Comparison of ENCODE assay signal across 8 mouse cellular contexts in the genomic region with DNA sequence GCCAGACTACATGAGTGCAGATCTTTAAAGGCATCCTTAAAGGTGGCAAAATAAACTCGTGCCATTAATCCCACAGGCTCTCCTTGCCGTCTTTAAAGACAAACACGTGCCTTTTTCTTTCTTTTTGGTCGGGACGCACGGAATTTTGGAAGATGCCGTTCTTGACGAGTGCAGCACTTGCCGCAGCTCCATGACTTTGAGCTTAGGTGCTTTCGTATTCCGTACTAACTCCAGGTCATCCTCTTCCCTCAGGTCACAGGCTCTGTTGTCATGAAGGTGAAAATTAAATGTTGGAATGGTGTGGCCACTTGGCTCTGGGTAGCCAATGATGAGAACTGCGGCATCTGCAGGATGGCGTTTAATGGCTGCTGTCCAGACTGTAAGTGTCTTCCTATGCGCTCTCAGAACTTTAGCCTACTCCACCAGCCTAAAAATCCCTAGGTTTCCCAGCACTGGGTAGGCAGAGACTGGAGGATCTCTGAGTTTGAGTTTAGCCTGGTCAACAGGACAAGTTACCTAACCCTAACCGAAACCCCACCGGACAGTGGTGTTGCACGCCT. TPM values are rescaled to one million over a fixed set of nuclear protein-coding genes. Genes with fewer than 3 reads are reported as not detected.
DNase-seq lines count a peak whose midpoint lies in the region; ATAC-seq and TF ChIP-seq lines count a peak whose summit lies in the region.

No protein-coding gene starts in this region.

- peak overlapping the region; percentile 87 for H3K9ac ChIP-seq in heart, embryonic 13.5 days
- H3K9ac ChIP-seq in heart, embryonic 16.5 days (ENCODE audit: low read length) = peak overlapping the region; percentile 75

- ATAC-seq in heart, embryonic 13.5 days (ENCODE audit: extremely low read depth, insufficient number of reproducible peaks, low FRiP score, low TSS enrichment) = no peak
- ATAC-seq in G1E (ENCODE audit: extremely low read depth, insufficient number of reproducible peaks, low FRiP score, poor library complexity, severe bottlenecking) = no peak
- ATAC-seq in heart, embryonic 16.5 days (replicated peaks; ENCODE audit: extremely low read depth, insufficient read depth, low FRiP score) = no peak

- no peaks in the 10 kb centered on the region for H3K9me3 ChIP-seq in heart, embryonic 13.5 days
- H3K9me3 ChIP-seq in G1E (replicated peaks) = no peaks in the 10 kb centered on the region
- no peaks in the 10 kb centered on the region for H3K9me3 ChIP-seq in heart, embryonic 16.5 days (replicated peaks; ENCODE audit: control insufficient read depth, low read length)
- no peaks in the 10 kb centered on the region for H3K9me3 ChIP-seq in midbrain, embryonic 10.5 days (replicated peaks)

- intact Hi-C loops in heart, postnatal 10 days (cut with DNase I) = loop anchor here (2.0 kb wide), 1 partner anchor 16 kb away; no protein-coding TSS in a partner anchor

- H3K36me3 ChIP-seq in heart, embryonic 13.5 days = peaks cover 76% of the 10 kb centered on the region
- peaks cover 77% of the 10 kb centered on the region for H3K36me3 ChIP-seq in G1E (replicated peaks)
- H3K36me3 ChIP-seq in heart, embryonic 16.5 days (ENCODE audit: control insufficient read depth, insufficient read depth) = peaks cover 39% of the 10 kb centered on the region
- peaks cover 77% of the 10 kb centered on the region for H3K36me3 ChIP-seq in midbrain, embryonic 10.5 days

- 46% methylated on average over 17 of the region's 17 CpGs for WGBS in heart, embryonic 13.5 days
- 47% methylated on average over 17 of the region's 17 CpGs for WGBS in heart, embryonic 16.5 days
- 51% methylated on average over 17 of the region's 17 CpGs for WGBS in midbrain, embryonic 10.5 days

- H3K4me3 ChIP-seq in heart, embryonic 13.5 days = peak overlapping the region; percentile 99
- H3K4me3 ChIP-seq in G1E (ENCODE audit: low read depth, low read length) = peak overlapping the region; percentile 95
- peak overlapping the region; percentile 91 for H3K4me3 ChIP-seq in heart, embryonic 16.5 days (ENCODE audit: low read length)
- peak overlapping the region; percentile 99 for H3K4me3 ChIP-seq in midbrain, embryonic 10.5 days

- H3K27me3 ChIP-seq in heart, embryonic 13.5 days (replicated peaks) = no peaks in the 10 kb centered on the region
- H3K27me3 ChIP-seq in G1E (ENCODE audit: insufficient read depth, low read length) = no peaks in the 10 kb centered on the region
- H3K27me3 ChIP-seq in heart, embryonic 16.5 days (ENCODE audit: control insufficient read depth, insufficient read depth, low read length) = no peaks in the 10 kb centered on the region
- no peaks in the 10 kb centered on the region for H3K27me3 ChIP-seq in midbrain, embryonic 10.5 days (ENCODE audit: low read depth, poor library complexity, severe bottlenecking)

- peak overlapping the region; percentile 93 for H3K27ac ChIP-seq in heart, embryonic 13.5 days (replicated peaks)
- peak overlapping the region; percentile 73; the same call in 1 of the 2 replicates for H3K27ac ChIP-seq in heart, embryonic 16.5 days (ENCODE audit: low read length)
- H3K27ac ChIP-seq in midbrain, embryonic 10.5 days (replicated peaks) = peak overlapping the region; percentile 99

- no peak for DNase-seq in heart, postnatal 10 days
- no peak for DNase-seq in G1E (ENCODE audit: low spot score)
- DNase-seq in midbrain, embryonic 10.5 days (ENCODE audit: low spot score) = no peak
- no peak for DNase-seq in right cerebral cortex, postnatal 4 days
- no peak for DNase-seq in thymus, postnatal 10 days (ENCODE audit: low spot score in 2 of 2)
- DNase-seq in spleen, postnatal 4 days (ENCODE audit: low spot score in 2 of 2) = no peak

- TF ChIP-seq CTCF in G1E (IDR thresholded peaks at IDR 0.05; ENCODE audit: low read depth, low read length) = no peak

- peak overlapping the region; percentile 85 for H3K4me2 ChIP-seq in heart, embryonic 13.5 days
- H3K4me2 ChIP-seq in heart, embryonic 16.5 days (ENCODE audit: low read depth, low read length) = peak overlapping the region; percentile 90

- peaks cover 32% of the 10 kb centered on the region for H3K4me1 ChIP-seq in heart, embryonic 13.5 days
- H3K4me1 ChIP-seq in G1E (ENCODE audit: insufficient read depth, low read depth, low read length) = peaks cover 72% of the 10 kb centered on the region
- peaks cover 17% of the 10 kb centered on the region for H3K4me1 ChIP-seq in heart, embryonic 16.5 days (ENCODE audit: control insufficient read depth, insufficient read depth, low read length)
- H3K4me1 ChIP-seq in midbrain, embryonic 10.5 days = peaks cover 37% of the 10 kb centered on the region

RNA-seq across cellular contexts. Expression of gene Anapc11, which starts 0.8 kb away (rescaled TPM):
- polyA plus RNA-seq in heart, embryonic 13.5 days (2015; fragmentation: Nextera tagmentation; extraction: Ambion mirVana) = 174 and 199 TPM in 2 replicates
- total RNA-seq in heart, postnatal 10 days (2021) = 100 to 1,000 TPM in 1 of 2 experiments, 10 to 100 TPM in 1; 95.1 to 105 TPM
- total RNA-seq in G1E (2014; fragmentation: Nextera tagmentation) (83.1 and 83.8 TPM in 2 replicates), G1E (2017) (62.3 and 69.3 TPM in 2 replicates)
- polyA plus RNA-seq in G1E (2012) = 176 and 212 TPM in 2 replicates
- polyA plus RNA-seq in heart, embryonic 16.5 days (2015; fragmentation: Nextera tagmentation; extraction: Ambion mirVana) = 179 and 193 TPM in 2 replicates
- polyA plus RNA-seq in midbrain, embryonic 10.5 days (2016; fragmentation: Nextera tagmentation; extraction: Ambion mirVana) = 216 and 231 TPM in 2 replicates

RNA-seq across cellular contexts. Expression of gene Alyref, which starts 0.9 kb away (rescaled TPM):
- 253 and 284 TPM in 2 replicates for polyA plus RNA-seq in heart, embryonic 13.5 days (2015; fragmentation: Nextera tagmentation; extraction: Ambion mirVana)
- total RNA-seq in heart, postnatal 10 days (2021) = 10 to 100 TPM; 86.1 to 88.3 TPM
- total RNA-seq in G1E (2014; fragmentation: Nextera tagmentation) = 89.8 and 122 TPM in 2 replicates
- 270 and 280 TPM in 2 replicates for total RNA-seq in G1E (2017)
- polyA plus RNA-seq in G1E (2012) = 505 and 623 TPM in 2 replicates
- polyA plus RNA-seq in heart, embryonic 16.5 days (2015; fragmentation: Nextera tagmentation; extraction: Ambion mirVana) = 223 and 229 TPM in 2 replicates
- 605 and 647 TPM in 2 replicates for polyA plus RNA-seq in midbrain, embryonic 10.5 days (2016; fragmentation: Nextera tagmentation; extraction: Ambion mirVana)

RNA-seq across cellular contexts. Expression of gene Npb, which starts 9.2 kb away (rescaled TPM):
- polyA plus RNA-seq in heart, embryonic 13.5 days (2015; fragmentation: Nextera tagmentation; extraction: Ambion mirVana) = 14.9 and 18.6 TPM in 2 replicates
- total RNA-seq in heart, postnatal 10 days (2021) = under 1 TPM; 0.55 to 0.98 TPM
- total RNA-seq in G1E (2014; fragmentation: Nextera tagmentation) = 1.9 and 2.6 TPM in 2 replicates
- 0.58 TPM in 1 of 2 replicates, not detected in the other for total RNA-seq in G1E (2017)
- polyA plus RNA-seq in G1E (2012) = 3.2 and 3.8 TPM in 2 replicates
- polyA plus RNA-seq in heart, embryonic 16.5 days (2015; fragmentation: Nextera tagmentation; extraction: Ambion mirVana) = 13.6 and 15.5 TPM in 2 replicates
- polyA plus RNA-seq in midbrain, embryonic 10.5 days (2016; fragmentation: Nextera tagmentation; extraction: Ambion mirVana) = 0.65 and 0.66 TPM in 2 replicates

RNA-seq across cellular contexts. Expression of gene Arhgdia, which starts 17.6 kb away (rescaled TPM):
- 435 and 436 TPM in 2 replicates for polyA plus RNA-seq in heart, embryonic 13.5 days (2015; fragmentation: Nextera tagmentation; extraction: Ambion mirVana)
- total RNA-seq in heart, postnatal 10 days (2021) = 100 to 1,000 TPM; 236 to 257 TPM
- total RNA-seq in G1E (2014; fragmentation: Nextera tagmentation) (354 and 381 TPM in 2 replicates), G1E (2017) (155 and 158 TPM in 2 replicates)
- 1,000 and 1,072 TPM in 2 replicates for polyA plus RNA-seq in G1E (2012)
- polyA plus RNA-seq in heart, embryonic 16.5 days (2015; fragmentation: Nextera tagmentation; extraction: Ambion mirVana) = 435 and 439 TPM in 2 replicates
- polyA plus RNA-seq in midbrain, embryonic 10.5 days (2016; fragmentation: Nextera tagmentation; extraction: Ambion mirVana) = 743 and 777 TPM in 2 replicates

RNA-seq across cellular contexts. Expression of gene Pcyt2, which starts 18.7 kb away (rescaled TPM):
- polyA plus RNA-seq in heart, embryonic 13.5 days (2015; fragmentation: Nextera tagmentation; extraction: Ambion mirVana) = 71.8 and 90.4 TPM in 2 replicates
- 10 to 100 TPM; 39.7 to 45.8 TPM for total RNA-seq in heart, postnatal 10 days (2021)
- 29.0 and 43.1 TPM in 2 replicates for total RNA-seq in G1E (2014; fragmentation: Nextera tagmentation)
- 102 and 119 TPM in 2 replicates for total RNA-seq in G1E (2017)
- 129 and 146 TPM in 2 replicates for polyA plus RNA-seq in G1E (2012)
- polyA plus RNA-seq in heart, embryonic 16.5 days (2015; fragmentation: Nextera tagmentation; extraction: Ambion mirVana) = 109 and 117 TPM in 2 replicates
- 140 and 151 TPM in 2 replicates for polyA plus RNA-seq in midbrain, embryonic 10.5 days (2016; fragmentation: Nextera tagmentation; extraction: Ambion mirVana)
